Mouse (Mus musculus) C2C12 (cell line): ENCODE measurements around the gene Atp7a.

Experiments
- CEBPB ChIP-seq: IDR thresholded peaks from one replicate; pipeline ENCODE4 v1.6.1; 2011; ENCODE audit warnings: low read depth, mild to moderate bottlenecking, control low read depth, moderate library complexity
- CTCF ChIP-seq: IDR thresholded peaks from one replicate; pipeline ENCODE4 v1.5.1; 2011; ENCODE audit not compliant: control insufficient read depth, insufficient read depth, insufficient read length
- MAX ChIP-seq: IDR thresholded peaks from one replicate; pipeline ENCODE4 v1.6.1; 2011; ENCODE audit warnings: mild to moderate bottlenecking, control low read depth
- MYOD1 ChIP-seq: IDR thresholded peaks from one replicate; pipeline ENCODE4 v1.6.1; 2011; ENCODE audit warnings: low read depth; ENCODE audit not compliant: control insufficient read depth, insufficient read length
- USF1 ChIP-seq: IDR thresholded peaks from one replicate; pipeline ENCODE4 v1.6.1; 2011; ENCODE audit warnings: low read depth, mild to moderate bottlenecking, control low read depth, moderate library complexity

DNA sequence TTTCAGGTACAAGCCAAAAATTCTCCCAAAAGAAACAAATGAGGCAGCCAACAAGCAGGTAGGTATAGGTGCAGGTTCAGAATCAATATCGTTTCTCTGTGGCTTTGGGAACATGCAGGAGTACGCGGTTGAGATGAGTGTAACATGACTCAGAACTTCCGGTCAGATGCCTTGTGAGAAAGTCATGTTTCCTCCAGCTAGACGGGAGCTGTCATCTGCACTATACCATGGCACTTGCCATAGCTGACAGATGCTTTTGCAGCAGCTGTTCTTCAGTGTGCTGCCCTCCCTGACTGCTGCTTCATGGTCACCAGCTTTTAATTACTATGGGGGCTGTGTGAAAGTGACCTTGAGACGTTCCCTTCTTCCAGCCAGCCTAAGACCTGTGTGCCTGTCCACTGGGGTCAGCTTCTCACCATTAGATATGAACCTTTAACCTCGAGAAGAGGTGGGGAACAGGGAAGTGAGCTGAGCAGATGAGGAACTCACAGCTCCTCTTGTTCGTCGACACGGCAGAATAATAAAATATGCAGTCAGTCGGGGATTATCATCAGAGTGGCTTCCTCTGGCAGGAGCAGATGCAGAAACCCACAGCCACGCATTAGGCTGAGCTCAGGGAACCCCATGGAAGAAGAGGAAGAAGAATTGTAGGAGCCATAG is 109.0 kb downstream of the Atp7a start:
- TF ChIP-seq CTCF (no peak), USF1 (no peak), MYOD1 (peak; percentile 92), MAX (no peak), CEBPB (no peak)
